Mouse (Mus musculus): ENCODE data around the gene Olfr1416. TPM values are rescaled to one million over a fixed set of nuclear protein-coding genes. Genes with fewer than 3 reads are reported as not detected.
"Not testable (repeated sequence)": the region's sequence is repeated elsewhere in the genome, so short reads cannot be mapped to it uniquely, and the experiment has no call there.

Olfr1416 gene
- polyA plus RNA-seq (2014; fragmentation: Nextera tagmentation; extraction: Ambion mirVana): 0.03 TPM in 1 of 2 replicates, not detected in the other

GRCm38 (mm10) chr1:92485013-92485412 lies at the start of gene Olfr1416:
Olfr1416 (minus strand) TSS chr1:92485113.
- peaks cover 8% of the 10 kb centered on the region; the same call in 1 of the 2 replicates for H3K9me3 ChIP-seq (ENCODE audit: control insufficient read depth, low read length)
- no peaks in the 10 kb centered on the region for H3K4me1 ChIP-seq (ENCODE audit: control insufficient read depth, insufficient read depth, low read length)
- ATAC-seq (ENCODE audit: low read depth): no peak
- no peak within 1 kb of the TSS for H3K4me2 ChIP-seq (ENCODE audit: low read depth, low read length)
- no peak within 1 kb of the TSS for H3K9ac ChIP-seq (ENCODE audit: low read depth, low read length)
- no peaks in the 10 kb centered on the region for H3K27me3 ChIP-seq (replicated peaks; ENCODE audit: control insufficient read depth, insufficient read depth, low read length)
- no peaks in the 10 kb centered on the region for H3K36me3 ChIP-seq (ENCODE audit: control insufficient read depth, insufficient read depth, low read length)
- no peak for DNase-seq (ENCODE audit: low spot score)
- no peak within 1 kb of the TSS for H3K27ac ChIP-seq (replicated peaks; ENCODE audit: low read depth, low read length)
- no peak within 1 kb of the TSS for H3K4me3 ChIP-seq (ENCODE audit: low read depth, low read length)

- H3K27me3 ChIP-seq (replicated peaks; ENCODE audit: control insufficient read depth, insufficient read depth, low read length): no peaks in the 10 kb centered on the region
- DNase-seq (ENCODE audit: low spot score): no peak
- no peak overlapping the region for H3K9ac ChIP-seq (ENCODE audit: low read depth, low read length)
- no peaks in the 10 kb centered on the region for H3K4me1 ChIP-seq (ENCODE audit: control insufficient read depth, insufficient read depth, low read length)
- no peaks in the 10 kb centered on the region for H3K36me3 ChIP-seq (ENCODE audit: control insufficient read depth, insufficient read depth, low read length)
- H3K9me3 ChIP-seq (ENCODE audit: control insufficient read depth, low read length): no peaks in the 10 kb centered on the region
- 76% methylated on average over 3 of the region's 3 CpGs for WGBS
- ATAC-seq (ENCODE audit: low read depth): no peak
- H3K27ac ChIP-seq (replicated peaks; ENCODE audit: low read depth, low read length): no peak overlapping the region
- no peak overlapping the region for H3K4me3 ChIP-seq (ENCODE audit: low read depth, low read length)
- H3K4me2 ChIP-seq (ENCODE audit: low read depth, low read length): no peak overlapping the region
Observed at GRCm38 (mm10) chr1:92523764-92524163, 38.9 kb upstream of the Olfr1416 start.

- no peaks in the 10 kb centered on the region for H3K4me1 ChIP-seq (ENCODE audit: control insufficient read depth, insufficient read depth, low read length)
- H3K9ac ChIP-seq (ENCODE audit: low read depth, low read length): no peak overlapping the region
- no peak overlapping the region for H3K4me3 ChIP-seq (ENCODE audit: low read depth, low read length)
- H3K27me3 ChIP-seq (replicated peaks; ENCODE audit: control insufficient read depth, insufficient read depth, low read length): no peaks in the 10 kb centered on the region
- WGBS: 19% methylated on average over 10 of the region's 10 CpGs
- H3K36me3 ChIP-seq (ENCODE audit: control insufficient read depth, insufficient read depth, low read length): no peaks in the 10 kb centered on the region
- no peak overlapping the region for H3K27ac ChIP-seq (replicated peaks; ENCODE audit: low read depth, low read length)
- H3K4me2 ChIP-seq (ENCODE audit: low read depth, low read length): no peak overlapping the region
- DNase-seq (ENCODE audit: low spot score) (peak; percentile 73), ATAC-seq (ENCODE audit: low read depth) (no peak)
- no peaks in the 10 kb centered on the region for H3K9me3 ChIP-seq (ENCODE audit: control insufficient read depth, low read length)
Observed at GRCm38 (mm10) chr1:92521376-92521775, 36.5 kb upstream of the Olfr1416 start.

- H3K9ac ChIP-seq (ENCODE audit: low read depth, low read length): no peak overlapping the region
Observed at GRCm38 (mm10) chr1:92519046-92519445, 34.1 kb upstream of the Olfr1416 start.

GRCm38 (mm10) chr1:92518561-92518960 lies 33.6 kb upstream of the Olfr1416 start, which contains the start of gene Olfr1414:
Olfr1414 (minus strand) TSS chr1:92518661.
- ATAC-seq (ENCODE audit: low read depth) (no peak), DNase-seq (ENCODE audit: low spot score) (no peak)
- no peak within 1 kb of the TSS for H3K4me2 ChIP-seq (ENCODE audit: low read depth, low read length)
- 74% methylated on average over 3 of the region's 3 CpGs for WGBS
- H3K9me3 ChIP-seq (ENCODE audit: control insufficient read depth, low read length): no peaks in the 10 kb centered on the region
- no peaks in the 10 kb centered on the region for H3K27me3 ChIP-seq (replicated peaks; ENCODE audit: control insufficient read depth, insufficient read depth, low read length)
- no peak within 1 kb of the TSS for H3K27ac ChIP-seq (replicated peaks; ENCODE audit: low read depth, low read length)
- no peaks in the 10 kb centered on the region for H3K36me3 ChIP-seq (ENCODE audit: control insufficient read depth, insufficient read depth, low read length)
- H3K9ac ChIP-seq (ENCODE audit: low read depth, low read length): no peak within 1 kb of the TSS
- no peaks in the 10 kb centered on the region for H3K4me1 ChIP-seq (ENCODE audit: control insufficient read depth, insufficient read depth, low read length)
- H3K4me3 ChIP-seq (ENCODE audit: low read depth, low read length): no peak within 1 kb of the TSS

More at GRCm38 (mm10) chr1:92519046-92519445, 34.1 kb upstream of the Olfr1416 start:
- Histone ChIP-seq H3K27ac (replicated peaks; ENCODE audit: low read depth, low read length) (no peak overlapping the region), H3K9me3 (ENCODE audit: control insufficient read depth, low read length) (no peaks in the 10 kb centered on the region), H3K4me3 (ENCODE audit: low read depth, low read length) (no peak overlapping the region), H3K4me1 (ENCODE audit: control insufficient read depth, insufficient read depth, low read length) (no peaks in the 10 kb centered on the region), H3K4me2 (ENCODE audit: low read depth, low read length) (no peak overlapping the region), H3K27me3 (replicated peaks; ENCODE audit: control insufficient read depth, insufficient read depth, low read length) (no peaks in the 10 kb centered on the region), H3K36me3 (ENCODE audit: control insufficient read depth, insufficient read depth, low read length) (no peaks in the 10 kb centered on the region)
- DNase-seq (ENCODE audit: low spot score): no peak
- no peak for ATAC-seq (ENCODE audit: low read depth)
- 84% methylated on average over 6 of the region's 6 CpGs for WGBS

- WGBS: 70% methylated on average over 11 of the region's 11 CpGs
Observed at GRCm38 (mm10) chr1:92515390-92515789, 30.5 kb upstream of the Olfr1416 start.

GRCm38 (mm10) chr1:92511646-92512045 lies 26.7 kb upstream of the Olfr1416 start:
- H3K9me3 ChIP-seq (ENCODE audit: control insufficient read depth, low read length); H3K9ac ChIP-seq (ENCODE audit: low read depth, low read length); ATAC-seq (ENCODE audit: low read depth); H3K27me3 ChIP-seq (replicated peaks; ENCODE audit: control insufficient read depth, insufficient read depth, low read length); H3K4me1 ChIP-seq (ENCODE audit: control insufficient read depth, insufficient read depth, low read length); H3K4me2 ChIP-seq (ENCODE audit: low read depth, low read length); H3K27ac ChIP-seq (replicated peaks; ENCODE audit: low read depth, low read length); H3K4me3 ChIP-seq (ENCODE audit: low read depth, low read length); H3K36me3 ChIP-seq (ENCODE audit: control insufficient read depth, insufficient read depth, low read length); DNase-seq (ENCODE audit: low spot score): not testable (repeated sequence)
- 94% methylated on average over 4 of the region's 5 CpGs for whole genome bisulfite sequencing

More at GRCm38 (mm10) chr1:92515390-92515789, 30.5 kb upstream of the Olfr1416 start:
- Histone ChIP-seq H3K27me3 (replicated peaks; ENCODE audit: control insufficient read depth, insufficient read depth, low read length) (no peaks in the 10 kb centered on the region), H3K27ac (replicated peaks; ENCODE audit: low read depth, low read length) (no peak overlapping the region), H3K4me3 (ENCODE audit: low read depth, low read length) (no peak overlapping the region), H3K4me2 (ENCODE audit: low read depth, low read length) (no peak overlapping the region), H3K9ac (ENCODE audit: low read depth, low read length) (no peak overlapping the region), H3K4me1 (ENCODE audit: control insufficient read depth, insufficient read depth, low read length) (no peaks in the 10 kb centered on the region), H3K9me3 (ENCODE audit: control insufficient read depth, low read length) (no peaks in the 10 kb centered on the region), H3K36me3 (ENCODE audit: control insufficient read depth, insufficient read depth, low read length) (no peaks in the 10 kb centered on the region)
- no peak for ATAC-seq (ENCODE audit: low read depth)
- no peak for DNase-seq (ENCODE audit: low spot score)

- ATAC-seq (ENCODE audit: low read depth) (no peak), DNase-seq (ENCODE audit: low spot score) (no peak)
- H3K36me3 ChIP-seq (ENCODE audit: control insufficient read depth, insufficient read depth, low read length): no peaks in the 10 kb centered on the region
- H3K27ac ChIP-seq (replicated peaks; ENCODE audit: low read depth, low read length): no peak within 1 kb of the TSS
- no peaks in the 10 kb centered on the region for H3K27me3 ChIP-seq (replicated peaks; ENCODE audit: control insufficient read depth, insufficient read depth, low read length)
- H3K4me2 ChIP-seq (ENCODE audit: low read depth, low read length): no peak within 1 kb of the TSS
- no peak within 1 kb of the TSS for H3K9ac ChIP-seq (ENCODE audit: low read depth, low read length)
- WGBS: 80% methylated on average over 2 of the region's 2 CpGs
- H3K4me1 ChIP-seq (ENCODE audit: control insufficient read depth, insufficient read depth, low read length): no peaks in the 10 kb centered on the region
- peaks cover 5% of the 10 kb centered on the region; the same call in 1 of the 2 replicates for H3K9me3 ChIP-seq (ENCODE audit: control insufficient read depth, low read length)
- H3K4me3 ChIP-seq (ENCODE audit: low read depth, low read length): no peak within 1 kb of the TSS
Observed at GRCm38 (mm10) chr1:92496001-92496400, 11.1 kb upstream of the Olfr1416 start, which contains the start of gene Olfr1415. Olfr1415 (minus strand) TSS chr1:92496101.

GRCm38 (mm10) chr1:92474066-92474578 lies 10.8 kb downstream of the Olfr1416 start:
- WGBS: 3% methylated on average over 10 of the region's 10 CpGs
- Histone ChIP-seq H3K27ac (replicated peaks; ENCODE audit: low read depth, low read length) (peak overlapping the region; percentile 59), H3K4me2 (ENCODE audit: low read depth, low read length) (peak overlapping the region; percentile 78), H3K9ac (ENCODE audit: low read depth, low read length) (peak overlapping the region; percentile 97), H3K4me1 (ENCODE audit: control insufficient read depth, insufficient read depth, low read length) (no peaks in the 10 kb centered on the region), H3K4me3 (ENCODE audit: low read depth, low read length) (peak overlapping the region; percentile 96), H3K27me3 (replicated peaks; ENCODE audit: control insufficient read depth, insufficient read depth, low read length) (0 out of 2 replicates have a peak, but pooled peaks cover 3% of the 10 kb centered on the region), H3K36me3 (ENCODE audit: control insufficient read depth, insufficient read depth, low read length) (peaks cover 18% of the 10 kb centered on the region), H3K9me3 (ENCODE audit: control insufficient read depth, low read length) (no peaks in the 10 kb centered on the region)
- DNase-seq (ENCODE audit: low spot score) (peak; percentile 9), ATAC-seq (ENCODE audit: low read depth) (no peak; the same call in 1 of the 2 replicates)

Data from embryonic facial prominence, embryonic 14.5 days (tissue).